ENCODE assay signal across 11 mouse cellular contexts in genomic region chrX:58155371-58156124, GRCm38 (mm10).
DNase-seq lines count a peak whose midpoint lies in the region; ATAC-seq lines count a peak whose summit lies in the region.
"Had no signal": no experiment of that assay in that cellular context is flagged by ENCODE, and none has a peak within 500 bp of the region (broad histone marks: within the 10 kb centered on the region; RNA-seq: fewer than 3 reads in every experiment).

No protein-coding gene starts in this region.

- H3K36me3 ChIP-seq in midbrain, embryonic 13.5 days: no peaks in the 10 kb centered on the region

- H3K9ac ChIP-seq in midbrain, embryonic 13.5 days (replicated peaks): no peak overlapping the region
- H3K9ac ChIP-seq: liver, embryonic 14.5 days had no signal

- peak overlapping the region; percentile 17 for H3K4me3 ChIP-seq in midbrain, embryonic 13.5 days (replicated peaks)

- peaks cover 13% of the 10 kb centered on the region for H3K4me1 ChIP-seq in midbrain, embryonic 13.5 days (replicated peaks)

- no peaks in the 10 kb centered on the region for H3K9me3 ChIP-seq in midbrain, embryonic 13.5 days

- H3K27ac ChIP-seq in midbrain, embryonic 13.5 days: peak overlapping the region; percentile 51
- H3K27ac ChIP-seq: liver, embryonic 14.5 days had no signal

- WGBS in midbrain, embryonic 13.5 days: 27% methylated on average over 20 of the region's 20 CpGs

- no peaks in the 10 kb centered on the region for H3K27me3 ChIP-seq in midbrain, embryonic 13.5 days

- peak overlapping the region; percentile 47 for H3K4me2 ChIP-seq in midbrain, embryonic 13.5 days (replicated peaks)

- peak; percentile 86 for ATAC-seq in midbrain, embryonic 13.5 days

- peak; percentile 10 to 15 for DNase-seq in cerebellum, postnatal 25 days
- DNase-seq in cerebellum, adult 8-10 months: no peak
- peak; percentile 74 for DNase-seq in R1 (ENCODE audit: low read depth, low spot score)
- DNase-seq in forelimb bud, embryonic 11.5 days (ENCODE audit: low read depth, low spot score): peak; percentile 12
- DNase-seq in gastrocnemius, postnatal 4 days (ENCODE audit: low spot score in 2 of 2): no peak
- DNase-seq in thymus, adult 18-20 months: no peak
- DNase-seq in natural killer cell, adult 2 months (ENCODE audit: low spot score in 2 of 2): no peak
- DNase-seq: adrenal gland, postnatal 10 days; gastrocnemius, postnatal 25 days had no signal

Comparison
In these comparisons a context has a peak if more than half of its experiments do, and no peak if none do; other contexts are left out.
1. DNase-seq: peak in cerebellum, postnatal 25 days (2 of 2), R1 (single experiment) and forelimb bud, embryonic 11.5 days (single experiment); none in cerebellum, adult 8-10 months (single experiment), gastrocnemius, postnatal 4 days (0 of 2), thymus, adult 18-20 months (0 of 2) and natural killer cell, adult 2 months (0 of 2).